Mouse (Mus musculus): ENCODE results near the gene Ptgdr2. TPM values are rescaled to one million over a fixed set of nuclear protein-coding genes. Genes with fewer than 3 reads are reported as not detected.

Ptgdr2 gene
- polyA plus RNA-seq, 1 experiment from 2014 or later: 0.04 TPM

DNA sequence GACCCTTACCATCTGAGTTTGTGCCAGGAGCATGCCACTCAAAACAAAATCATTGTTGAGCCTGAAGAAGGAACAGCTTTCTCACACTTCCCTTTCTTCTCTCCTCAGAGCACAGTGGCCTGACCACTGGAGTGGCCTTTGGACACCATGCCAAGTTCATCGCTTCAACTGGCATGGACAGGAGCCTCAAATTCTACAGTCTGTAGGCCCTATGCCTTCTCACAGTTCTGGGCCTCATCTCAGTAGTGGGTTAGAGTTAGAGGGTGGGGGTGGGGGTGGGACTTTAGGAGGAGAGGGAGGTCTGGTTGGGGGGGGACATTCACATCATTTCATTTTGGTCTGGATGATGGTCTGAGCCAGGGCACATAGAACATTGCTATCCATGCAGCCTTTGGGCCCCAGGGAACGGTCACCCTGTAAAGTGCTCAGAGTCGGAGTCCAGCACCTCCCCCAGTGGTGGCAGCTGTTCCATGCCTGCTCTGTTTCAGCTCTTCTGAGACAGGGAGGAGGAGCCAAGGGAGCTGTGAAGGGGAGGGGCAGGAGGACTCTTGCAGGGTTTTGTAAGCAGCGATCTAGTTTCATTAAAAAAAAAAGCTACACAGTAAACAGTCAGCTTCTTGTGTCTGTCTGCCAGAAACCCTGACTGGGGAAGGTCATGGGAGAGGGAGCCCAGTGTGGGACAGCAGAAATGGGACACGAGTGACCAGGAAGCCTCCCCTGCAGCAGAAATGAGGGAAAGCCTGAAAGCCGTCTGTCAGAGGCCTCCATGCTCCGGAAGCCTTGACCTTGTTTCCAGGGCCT is 31.8 kb upstream of the Ptgdr2 start:
- H3K27me3 ChIP-seq (ENCODE audit: control insufficient read depth, insufficient read depth, low read depth, low read length): no peaks in the 10 kb centered on the region
- 71% methylated on average over 7 of the region's 7 CpGs for WGBS (ENCODE audit: insufficient replicate concordance)
- no peak overlapping the region for H3K9ac ChIP-seq (ENCODE audit: low read depth, low read length)

DNA sequence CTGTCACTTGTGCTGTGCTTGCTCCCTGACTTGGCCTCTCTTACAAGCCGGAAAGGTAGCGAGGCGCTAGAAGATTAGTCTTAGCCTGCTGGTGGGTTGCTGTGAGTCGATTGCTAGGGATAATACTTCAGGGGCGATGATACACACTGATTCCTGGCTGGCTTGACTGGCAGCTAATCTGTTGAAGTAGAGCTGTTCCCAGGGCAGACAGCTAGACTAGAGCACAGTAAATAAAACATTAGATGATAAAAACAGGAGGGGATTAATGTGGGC is 31.3 kb upstream of the Ptgdr2 start:
- H3K9ac ChIP-seq (ENCODE audit: low read depth, low read length): no peak overlapping the region
- H3K36me3 ChIP-seq (ENCODE audit: control insufficient read depth, insufficient read depth): peaks cover 40% of the 10 kb centered on the region
- H3K9me3 ChIP-seq (replicated peaks; ENCODE audit: control insufficient read depth, low read length): no peaks in the 10 kb centered on the region
- H3K4me2 ChIP-seq (ENCODE audit: low read depth, low read length): no peak overlapping the region
- WGBS (ENCODE audit: insufficient replicate concordance): 83% methylated on average over 5 of the region's 5 CpGs
- H3K4me1 ChIP-seq (ENCODE audit: control insufficient read depth, low read depth, low read length): no peaks in the 10 kb centered on the region; the same call in 1 of the 2 replicates
- ATAC-seq (ENCODE audit: low read depth): no peak
- no peak overlapping the region for H3K4me3 ChIP-seq (ENCODE audit: low read depth, low read length)
- no peaks in the 10 kb centered on the region for H3K27me3 ChIP-seq (ENCODE audit: control insufficient read depth, insufficient read depth, low read depth, low read length)
- no peak overlapping the region for H3K27ac ChIP-seq (ENCODE audit: low read length)

More for the DNA sequence above, 31.8 kb upstream of the Ptgdr2 start:
- no peak overlapping the region for H3K4me2 ChIP-seq (ENCODE audit: low read depth, low read length)
- no peaks in the 10 kb centered on the region; the same call in 1 of the 2 replicates for H3K4me1 ChIP-seq (ENCODE audit: control insufficient read depth, low read depth, low read length)
- peaks cover 45% of the 10 kb centered on the region for H3K36me3 ChIP-seq (ENCODE audit: control insufficient read depth, insufficient read depth)
- H3K4me3 ChIP-seq (ENCODE audit: low read depth, low read length): no peak overlapping the region
- H3K27ac ChIP-seq (ENCODE audit: low read length): no peak overlapping the region
- peak; percentile 27; the same call in 1 of the 2 replicates for ATAC-seq (ENCODE audit: low read depth)
- no peaks in the 10 kb centered on the region for H3K9me3 ChIP-seq (replicated peaks; ENCODE audit: control insufficient read depth, low read length)

DNA sequence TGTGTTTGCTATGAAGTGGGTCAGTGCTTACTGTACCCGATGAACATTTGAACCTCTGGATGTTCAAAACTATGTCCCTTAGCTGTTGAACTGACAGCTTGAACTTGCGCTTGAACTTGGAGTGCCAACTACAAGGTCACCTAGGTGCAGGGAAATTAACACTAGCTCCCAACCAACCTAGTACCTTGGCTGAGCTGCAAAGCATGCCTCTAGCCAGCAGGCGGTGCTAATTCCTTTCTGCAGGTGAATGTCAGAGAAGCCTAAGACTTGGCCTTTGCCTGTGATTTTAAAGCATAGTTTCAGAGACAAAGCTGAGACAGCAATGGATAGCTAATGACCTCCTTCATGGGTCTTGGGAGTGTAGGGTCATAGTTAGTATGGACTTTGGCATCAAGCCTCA is 29.1 kb upstream of the Ptgdr2 start:
- no peak; the same call in 1 of the 2 replicates for ATAC-seq (ENCODE audit: low read depth)
- WGBS (ENCODE audit: insufficient replicate concordance): 47% methylated on average over 3 of the region's 3 CpGs
- H3K36me3 ChIP-seq (ENCODE audit: control insufficient read depth, insufficient read depth): peaks cover 19% of the 10 kb centered on the region
- H3K9ac ChIP-seq (ENCODE audit: low read depth, low read length): no peak overlapping the region
- H3K4me3 ChIP-seq (ENCODE audit: low read depth, low read length): no peak overlapping the region
- no peak overlapping the region for H3K4me2 ChIP-seq (ENCODE audit: low read depth, low read length)
- no peaks in the 10 kb centered on the region for H3K9me3 ChIP-seq (replicated peaks; ENCODE audit: control insufficient read depth, low read length)
- H3K27me3 ChIP-seq (ENCODE audit: control insufficient read depth, insufficient read depth, low read depth, low read length): no peaks in the 10 kb centered on the region
- H3K4me1 ChIP-seq (ENCODE audit: control insufficient read depth, low read depth, low read length): no peaks in the 10 kb centered on the region; the same call in 1 of the 2 replicates
- no peak overlapping the region for H3K27ac ChIP-seq (ENCODE audit: low read length)

DNA sequence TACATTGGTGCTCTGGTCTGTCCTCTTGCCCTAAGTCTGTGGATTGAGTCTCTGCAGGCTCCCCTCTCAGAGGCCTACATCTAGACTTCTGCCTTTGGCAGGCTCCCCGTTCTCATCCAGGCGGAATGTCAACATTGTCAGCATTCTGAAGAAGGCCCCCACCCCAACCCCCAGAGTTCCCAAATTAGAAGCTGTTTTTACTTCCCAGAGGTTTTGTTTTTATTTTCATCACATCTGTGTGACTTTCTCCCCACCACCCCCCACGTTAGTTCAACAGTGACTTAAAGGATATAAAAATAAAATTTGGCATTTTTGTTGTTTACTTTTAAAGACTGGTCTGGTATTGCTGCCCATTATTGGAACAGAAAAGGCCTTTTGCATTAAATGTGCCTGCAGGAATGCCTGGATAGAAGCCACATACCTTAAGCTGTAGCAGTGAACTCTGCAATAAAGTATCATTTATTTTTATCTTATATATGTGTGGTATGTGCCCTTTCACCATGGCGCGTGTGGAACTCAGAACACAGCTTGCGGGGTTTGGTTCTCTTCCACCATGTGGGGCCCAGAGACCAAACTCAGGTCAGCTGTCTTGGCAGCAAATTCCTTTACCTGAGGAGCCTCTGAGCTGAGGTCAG is 27.8 kb upstream of the Ptgdr2 start:
- ATAC-seq (ENCODE audit: low read depth): no peak
- no peaks in the 10 kb centered on the region; the same call in 1 of the 2 replicates for H3K4me1 ChIP-seq (ENCODE audit: control insufficient read depth, low read depth, low read length)

DNA sequence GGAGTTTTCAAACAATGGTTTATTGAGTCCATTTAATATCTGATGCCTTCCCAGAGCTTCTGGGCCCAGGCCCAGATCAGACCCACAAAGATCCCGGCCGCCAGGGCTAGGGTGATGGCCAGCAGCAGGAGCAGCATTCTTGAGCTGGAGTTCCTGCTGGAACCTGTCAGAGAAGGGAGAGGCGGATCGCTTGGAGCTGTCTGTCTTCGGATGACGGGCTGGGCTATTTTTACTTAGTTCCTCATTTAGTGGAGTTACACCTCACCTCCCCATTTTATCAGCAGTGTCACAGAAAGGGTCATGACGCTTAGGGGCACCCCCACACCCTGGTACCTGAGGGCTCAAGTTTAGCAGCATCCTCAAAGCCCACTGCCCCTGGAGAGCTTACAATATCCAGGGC is 22.7 kb upstream of the Ptgdr2 start:
- Histone ChIP-seq H3K4me3 (ENCODE audit: low read depth, low read length) (no peak overlapping the region), H3K4me2 (ENCODE audit: low read depth, low read length) (no peak overlapping the region), H3K27ac (ENCODE audit: low read length) (no peak overlapping the region), H3K27me3 (ENCODE audit: control insufficient read depth, insufficient read depth, low read depth, low read length) (no peaks in the 10 kb centered on the region), H3K9ac (ENCODE audit: low read depth, low read length) (no peak overlapping the region), H3K9me3 (replicated peaks; ENCODE audit: control insufficient read depth, low read length) (no peaks in the 10 kb centered on the region), H3K4me1 (ENCODE audit: control insufficient read depth, low read depth, low read length) (no peaks in the 10 kb centered on the region), H3K36me3 (ENCODE audit: control insufficient read depth, insufficient read depth) (no peaks in the 10 kb centered on the region)
- WGBS (ENCODE audit: insufficient replicate concordance): 15% methylated on average over 7 of the region's 7 CpGs
- ATAC-seq (ENCODE audit: low read depth): no peak

More for the DNA sequence above, 27.8 kb upstream of the Ptgdr2 start:
- H3K4me2 ChIP-seq (ENCODE audit: low read depth, low read length): no peak overlapping the region
- H3K36me3 ChIP-seq (ENCODE audit: control insufficient read depth, insufficient read depth): peaks cover 10% of the 10 kb centered on the region
- H3K9ac ChIP-seq (ENCODE audit: low read depth, low read length): no peak overlapping the region
- WGBS (ENCODE audit: insufficient replicate concordance): 74% methylated on average over 6 of the region's 6 CpGs
- H3K27ac ChIP-seq (ENCODE audit: low read length): no peak overlapping the region
- H3K9me3 ChIP-seq (replicated peaks; ENCODE audit: control insufficient read depth, low read length): no peaks in the 10 kb centered on the region
- H3K4me3 ChIP-seq (ENCODE audit: low read depth, low read length): no peak overlapping the region
- no peaks in the 10 kb centered on the region for H3K27me3 ChIP-seq (ENCODE audit: control insufficient read depth, insufficient read depth, low read depth, low read length)

DNA sequence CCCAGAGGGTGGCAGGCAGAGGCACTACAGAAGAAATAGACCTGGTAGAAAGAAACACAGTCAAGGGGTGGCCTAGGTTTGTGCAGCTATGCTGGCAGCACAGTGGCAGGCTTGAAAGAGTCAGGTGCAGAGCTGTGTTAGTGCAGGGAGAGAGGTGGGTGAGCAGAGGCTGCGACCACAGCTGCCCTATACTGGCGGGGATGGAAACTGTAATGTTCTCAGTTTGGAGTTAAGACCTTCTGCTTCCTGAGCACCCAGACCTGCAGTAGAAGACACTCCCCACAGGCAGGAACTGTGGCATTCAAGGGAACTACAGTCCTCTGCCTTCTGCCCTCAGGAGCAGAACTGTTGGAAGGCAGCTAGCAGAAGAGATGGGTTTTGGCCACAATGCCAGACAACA is 22.1 kb upstream of the Ptgdr2 start:
- no peak for ATAC-seq (ENCODE audit: low read depth)
- Histone ChIP-seq H3K4me2 (ENCODE audit: low read depth, low read length) (no peak overlapping the region), H3K9ac (ENCODE audit: low read depth, low read length) (no peak overlapping the region), H3K36me3 (ENCODE audit: control insufficient read depth, insufficient read depth) (no peaks in the 10 kb centered on the region), H3K4me3 (ENCODE audit: low read depth, low read length) (no peak overlapping the region), H3K27me3 (ENCODE audit: control insufficient read depth, insufficient read depth, low read depth, low read length) (no peaks in the 10 kb centered on the region), H3K9me3 (replicated peaks; ENCODE audit: control insufficient read depth, low read length) (no peaks in the 10 kb centered on the region), H3K4me1 (ENCODE audit: control insufficient read depth, low read depth, low read length) (no peaks in the 10 kb centered on the region), H3K27ac (ENCODE audit: low read length) (no peak overlapping the region)
- 15% methylated on average over 2 of the region's 2 CpGs for WGBS (ENCODE audit: insufficient replicate concordance)

DNA sequence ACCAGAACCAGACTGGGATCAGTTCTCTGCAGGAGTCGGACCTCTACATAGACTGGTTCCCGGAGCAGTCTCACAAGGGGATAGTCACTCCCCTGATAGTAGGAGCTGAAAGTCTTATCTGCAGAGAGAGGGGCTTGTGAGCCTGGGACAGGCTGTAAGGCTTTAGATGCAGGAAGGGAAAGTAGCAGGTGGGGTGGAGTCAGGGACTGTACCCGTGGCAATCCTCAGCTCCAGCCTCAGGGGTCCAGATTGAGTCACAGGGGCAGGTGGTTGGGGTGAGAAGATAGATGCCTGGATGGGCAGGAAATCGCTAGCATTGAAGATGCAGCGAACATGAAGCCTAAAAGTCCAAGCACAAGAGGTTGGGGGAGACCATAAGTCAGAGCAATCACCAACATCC is 20.5 kb upstream of the Ptgdr2 start:
- Histone ChIP-seq H3K36me3 (ENCODE audit: control insufficient read depth, insufficient read depth) (no peaks in the 10 kb centered on the region), H3K4me3 (ENCODE audit: low read depth, low read length) (no peak overlapping the region), H3K4me2 (ENCODE audit: low read depth, low read length) (no peak overlapping the region), H3K9me3 (replicated peaks; ENCODE audit: control insufficient read depth, low read length) (no peaks in the 10 kb centered on the region), H3K27me3 (ENCODE audit: control insufficient read depth, insufficient read depth, low read depth, low read length) (no peaks in the 10 kb centered on the region), H3K9ac (ENCODE audit: low read depth, low read length) (no peak overlapping the region), H3K27ac (ENCODE audit: low read length) (no peak overlapping the region), H3K4me1 (ENCODE audit: control insufficient read depth, low read depth, low read length) (no peaks in the 10 kb centered on the region)
- 40% methylated on average over 5 of the region's 5 CpGs for WGBS (ENCODE audit: insufficient replicate concordance)
- ATAC-seq (ENCODE audit: low read depth): no peak

DNA sequence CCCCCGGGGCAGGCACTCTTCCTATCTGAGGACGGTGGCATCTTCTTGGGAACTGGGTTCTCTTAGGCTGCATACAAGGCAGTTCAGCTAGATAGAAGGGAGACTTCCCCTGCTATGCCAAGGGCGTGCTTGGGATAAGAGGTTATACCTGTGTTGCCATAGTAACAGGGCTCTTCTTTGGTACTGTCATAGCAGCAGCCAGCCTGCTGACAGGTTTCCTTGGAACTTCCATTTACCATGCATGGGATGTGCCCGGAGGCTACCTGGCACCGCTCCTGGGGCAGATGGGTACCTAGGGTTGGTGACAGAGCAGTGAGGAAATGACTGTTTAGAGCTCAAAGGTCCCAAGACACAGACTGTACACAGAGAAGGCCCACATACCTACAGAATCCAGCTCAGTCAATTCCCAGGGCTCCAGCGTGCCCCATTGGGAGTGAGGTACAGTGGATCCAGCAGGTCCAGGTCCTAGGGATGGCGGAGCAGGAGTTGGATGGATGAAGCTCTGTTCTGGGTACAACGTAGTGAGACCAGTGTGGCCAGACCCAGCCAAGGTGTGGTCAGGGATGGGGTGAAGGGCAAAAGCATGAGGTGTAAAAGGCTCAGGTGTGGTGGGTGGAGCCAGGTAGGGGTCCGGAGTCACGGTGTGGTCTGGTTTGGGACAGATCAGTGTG is 18.5 kb upstream of the Ptgdr2 start:
- no peak overlapping the region for H3K27ac ChIP-seq (ENCODE audit: low read length)
- no peak overlapping the region for H3K4me3 ChIP-seq (ENCODE audit: low read depth, low read length)
- 66% methylated on average over 10 of the region's 10 CpGs for WGBS (ENCODE audit: insufficient replicate concordance)
- no peaks in the 10 kb centered on the region for H3K4me1 ChIP-seq (ENCODE audit: control insufficient read depth, low read depth, low read length)
- H3K36me3 ChIP-seq (ENCODE audit: control insufficient read depth, insufficient read depth): no peaks in the 10 kb centered on the region
- H3K9ac ChIP-seq (ENCODE audit: low read depth, low read length): no peak overlapping the region
- H3K9me3 ChIP-seq (replicated peaks; ENCODE audit: control insufficient read depth, low read length): no peaks in the 10 kb centered on the region
- ATAC-seq (ENCODE audit: low read depth): no peak
- H3K27me3 ChIP-seq (ENCODE audit: control insufficient read depth, insufficient read depth, low read depth, low read length): no peaks in the 10 kb centered on the region
- no peak overlapping the region for H3K4me2 ChIP-seq (ENCODE audit: low read depth, low read length)

DNA sequence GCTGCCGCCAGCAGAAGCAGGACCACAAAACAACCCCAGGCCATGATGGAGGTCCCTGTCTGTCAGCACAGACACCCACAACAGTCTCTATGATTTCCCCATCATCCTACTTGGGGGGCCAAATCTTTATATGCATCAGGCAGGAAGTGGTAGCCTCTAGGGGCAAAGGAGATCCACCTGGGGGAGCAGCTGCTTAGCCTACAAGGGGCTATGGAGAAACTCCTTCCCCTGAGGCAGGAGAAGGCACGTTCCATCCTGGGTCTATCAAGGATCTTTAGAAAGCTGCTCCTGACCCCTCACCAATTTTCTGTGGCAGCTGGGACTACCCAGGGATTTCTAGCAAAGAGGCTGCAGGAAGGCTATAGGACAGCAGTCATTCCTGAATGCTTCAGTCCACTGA is 16.4 kb upstream of the Ptgdr2 start, which contains the start of gene Zp1:
Gene Zp1 (minus strand): TSS at position 101 of the 400 bp plus-strand sequence.
- Histone ChIP-seq H3K27me3 (ENCODE audit: control insufficient read depth, insufficient read depth, low read depth, low read length) (no peaks in the 10 kb centered on the region), H3K4me3 (ENCODE audit: low read depth, low read length) (no peak within 1 kb of the TSS), H3K4me1 (ENCODE audit: control insufficient read depth, low read depth, low read length) (no peaks in the 10 kb centered on the region), H3K36me3 (ENCODE audit: control insufficient read depth, insufficient read depth) (no peaks in the 10 kb centered on the region), H3K9me3 (replicated peaks; ENCODE audit: control insufficient read depth, low read length) (no peaks in the 10 kb centered on the region), H3K9ac (ENCODE audit: low read depth, low read length) (no peak within 1 kb of the TSS), H3K4me2 (ENCODE audit: low read depth, low read length) (no peak within 1 kb of the TSS), H3K27ac (ENCODE audit: low read length) (no peak within 1 kb of the TSS)
- WGBS (ENCODE audit: insufficient replicate concordance): 57% methylated on average over 2 of the region's 2 CpGs
- no peak for ATAC-seq (ENCODE audit: low read depth)

Measured in liver, embryonic 16.5 days (tissue).